Mouse (Mus musculus) ES-Bruce4 (cell line): ENCODE measurements around the gene Apc2.

ENCODE experiments used
- CTCF ChIP-seq: IDR thresholded peaks from one replicate; pipeline ENCODE4 v1.8.1; 2011; ENCODE audit warnings: low read depth, low read length
- POLR2A ChIP-seq: IDR thresholded peaks from one replicate; pipeline ENCODE4 v1.8.1; 2011; ENCODE audit warnings: low read length; ENCODE audit not compliant: insufficient read depth

DNA sequence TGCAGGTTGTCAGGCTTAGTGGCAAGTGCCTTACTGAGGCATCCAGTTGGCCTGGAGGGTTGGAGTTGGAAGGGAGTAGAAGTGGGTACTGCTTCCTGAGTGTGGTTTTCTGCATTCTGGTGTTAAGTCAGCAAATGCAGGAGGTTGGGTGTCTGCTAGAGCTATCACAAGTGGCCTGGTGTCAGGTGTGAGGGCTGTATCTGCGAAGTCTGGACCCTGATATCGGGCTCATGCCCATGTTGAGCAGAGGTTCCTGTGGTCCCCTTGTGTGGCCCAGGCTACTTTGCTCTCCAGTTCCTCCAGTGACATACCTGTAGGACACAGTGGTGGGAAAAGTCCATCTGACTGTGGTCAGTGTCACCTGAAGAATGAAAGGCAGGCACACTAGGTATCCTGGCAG, 25.7 kb upstream of the Apc2 start:
- no peak for TF ChIP-seq POLR2A
- TF ChIP-seq CTCF = no peak
